Mouse (Mus musculus) urinary bladder, postnatal 4 days (tissue): Measurements from ENCODE around the gene Hoxa11.

Experiments used
- DNase-seq, 2 experiments: peaks; one replicate each; pipeline ENCODE4 v3.0.0; 2021 to 2022; ENCODE audit warnings: low spot score in 2 of 2

Hoxa11 gene

DNA sequence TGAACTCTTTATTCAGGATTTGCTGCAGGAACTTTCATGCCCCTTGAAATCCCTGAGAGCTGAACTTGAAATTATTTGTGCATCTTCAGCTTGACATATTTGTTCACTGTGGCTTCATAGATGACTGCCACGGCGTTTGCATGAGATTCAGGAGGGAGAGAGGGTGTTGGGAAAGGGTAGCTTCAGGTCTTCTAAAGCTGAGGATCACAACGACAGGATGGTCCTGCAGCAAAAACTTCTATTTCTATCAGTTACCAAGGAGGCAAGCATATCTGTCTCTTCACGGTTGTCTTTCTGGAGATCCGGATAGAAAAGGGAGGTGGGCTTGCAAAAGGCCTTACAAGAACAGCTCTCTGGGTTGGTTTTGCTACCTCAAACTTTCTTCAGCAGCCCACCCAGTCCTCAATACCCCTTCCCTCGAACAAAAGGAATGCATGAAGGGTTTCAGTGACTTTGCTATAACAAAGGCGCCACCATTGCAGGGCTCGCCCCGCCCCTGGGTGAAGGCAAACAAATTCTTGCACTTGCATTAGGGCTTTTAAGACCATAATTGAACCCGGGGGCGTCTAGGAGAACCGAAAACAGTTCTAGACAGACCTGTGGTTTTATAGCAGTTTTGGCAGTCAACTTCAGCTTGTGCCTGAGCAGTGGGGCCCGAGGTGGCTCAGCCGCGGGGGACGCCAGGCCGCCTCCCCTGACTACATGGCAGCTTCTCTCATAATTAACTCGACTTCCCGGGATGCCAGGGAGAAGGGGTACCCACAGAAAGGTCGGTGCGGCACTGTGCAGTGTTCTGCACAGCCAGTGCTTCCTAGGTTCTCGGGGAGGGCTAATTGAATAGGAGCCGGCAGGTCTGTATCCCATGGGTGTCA is 2.4 kb upstream of the Hoxa11 start:
- peak in 1 of 2 experiments; percentile 57 for DNase-seq

DNA sequence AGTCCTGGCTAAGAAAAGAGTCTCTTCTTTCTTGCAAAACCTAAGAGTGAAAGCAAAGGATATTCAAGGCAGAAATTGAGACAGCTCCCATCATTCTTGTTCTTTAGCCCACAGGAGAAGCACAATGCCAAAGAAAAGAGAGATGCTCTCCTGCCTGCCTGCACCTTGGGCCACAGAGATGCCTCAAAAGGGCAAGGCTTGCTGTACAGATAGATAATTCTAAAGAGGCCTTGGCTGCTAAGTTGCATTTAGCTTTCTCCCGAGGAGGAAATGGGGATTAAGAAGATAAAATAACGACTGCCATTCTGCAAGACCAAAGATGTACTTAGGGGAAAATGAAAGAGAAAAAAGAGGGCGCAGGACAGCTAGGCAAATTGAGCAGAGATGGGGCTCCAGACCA is 1.3 kb upstream of the Hoxa11 start:
- no peak for DNase-seq

DNA sequence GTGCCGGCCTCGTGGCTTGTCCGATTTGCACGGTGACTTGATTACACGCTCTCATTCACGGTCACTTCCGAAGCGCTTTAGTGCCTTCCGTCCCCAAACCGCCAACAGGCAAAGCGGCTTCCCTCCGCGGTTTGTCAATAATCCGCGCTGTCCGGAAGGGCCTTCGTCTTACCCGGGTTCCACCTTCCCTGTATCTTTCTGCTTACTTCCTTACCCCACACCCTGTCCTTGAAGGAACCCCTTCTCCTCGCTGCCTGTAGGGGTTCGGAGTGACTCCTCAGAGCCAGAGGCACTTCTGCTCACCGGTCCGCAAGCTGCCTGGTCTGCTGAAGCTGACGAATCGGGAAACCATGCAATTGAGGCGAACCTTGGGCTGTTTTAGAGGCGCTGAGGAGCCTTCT is 793 bp upstream of the Hoxa11 start:
- peak in 1 of 2 experiments; percentile 61 for DNase-seq

DNA sequence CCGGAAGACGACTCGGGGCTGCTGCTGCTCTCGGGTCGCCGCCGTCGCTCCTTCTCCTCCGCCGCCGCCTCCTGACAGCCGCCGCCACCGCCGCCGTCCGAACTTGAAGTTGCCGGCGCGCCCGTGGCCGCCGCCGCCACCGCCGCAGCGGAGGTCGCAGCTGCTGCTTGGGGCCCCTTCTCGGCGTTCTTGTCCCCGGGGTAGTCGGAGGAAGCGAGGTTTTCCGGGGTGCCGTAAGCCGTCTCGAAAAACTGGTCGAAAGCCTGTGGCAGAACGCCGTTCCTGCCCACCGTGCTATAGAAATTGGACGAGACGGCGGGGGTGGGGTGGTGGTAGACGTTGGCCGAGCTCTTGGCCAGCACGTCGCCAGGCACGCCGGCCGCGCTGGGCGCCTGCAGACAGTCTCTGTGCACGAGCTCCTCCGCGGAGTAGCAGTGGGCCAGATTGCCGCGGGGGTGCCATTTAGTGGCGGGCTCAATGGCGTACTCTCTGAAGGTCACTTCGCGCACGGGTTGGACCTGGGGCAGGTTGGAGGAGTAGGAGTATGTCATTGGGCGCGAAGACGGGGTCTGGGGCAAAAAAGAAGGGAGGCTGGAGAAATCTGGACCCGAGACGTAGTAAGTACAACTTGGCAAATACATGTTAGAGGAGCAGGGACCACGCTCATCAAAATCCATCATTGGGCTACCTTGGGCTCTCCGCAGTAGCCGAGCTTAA is 412 bp downstream of the Hoxa11 start:
- peak in 1 of 2 experiments; percentile 60 for DNase-seq

DNA sequence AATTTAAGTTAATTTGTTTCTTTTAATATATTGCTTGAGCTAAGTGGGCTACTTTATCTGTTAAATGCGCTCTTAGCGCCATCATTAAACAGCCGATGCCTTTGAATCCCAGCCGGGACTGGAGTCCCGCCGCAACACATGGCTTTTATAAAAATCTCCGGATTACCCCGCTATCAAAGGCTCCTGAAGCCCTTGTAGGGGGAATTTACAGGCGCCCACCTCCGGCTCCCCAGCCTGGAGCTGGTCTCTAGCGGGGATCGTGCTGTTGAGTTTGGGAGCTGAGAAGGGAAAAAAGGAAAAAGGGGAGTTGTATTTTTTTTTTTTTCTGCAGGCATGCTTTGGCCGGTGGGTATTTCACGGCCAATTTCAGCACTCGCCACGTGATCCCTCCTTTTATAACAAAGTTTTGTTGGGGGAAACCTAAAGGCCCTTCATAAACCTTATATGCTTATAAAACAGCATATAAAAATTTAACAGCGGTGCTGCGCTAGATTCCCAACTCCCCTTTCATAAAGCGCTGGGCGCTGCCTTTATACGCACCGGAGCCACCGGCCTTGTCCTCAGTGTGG is 1.1 kb downstream of the Hoxa11 start:
- DNase-seq = peak in 1 of 2 experiments; percentile 49

DNA sequence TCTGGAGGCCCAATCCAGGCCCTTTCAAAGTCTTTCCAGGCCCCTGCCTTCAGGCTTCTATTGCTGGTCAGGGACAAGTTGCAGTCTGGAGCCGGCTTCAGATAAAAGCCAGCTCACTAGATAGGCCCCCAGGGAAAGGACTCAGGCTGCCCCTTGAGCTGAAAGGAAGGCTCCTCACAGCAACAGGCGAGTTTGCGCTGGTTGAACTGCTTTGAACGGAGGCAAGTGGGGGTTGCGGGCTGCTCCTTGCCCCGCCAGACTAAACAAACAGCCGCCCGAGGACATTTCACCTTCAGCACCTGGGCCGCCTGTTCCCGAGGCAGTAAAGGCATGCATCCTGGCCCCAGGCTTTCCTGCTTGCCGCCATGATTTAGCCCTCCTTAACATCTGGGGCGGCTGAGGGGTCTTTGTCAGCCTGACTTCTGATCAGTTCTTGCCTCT is 1.9 kb downstream of the Hoxa11 start:
- DNase-seq = peak in 1 of 2 experiments; percentile 59

DNA sequence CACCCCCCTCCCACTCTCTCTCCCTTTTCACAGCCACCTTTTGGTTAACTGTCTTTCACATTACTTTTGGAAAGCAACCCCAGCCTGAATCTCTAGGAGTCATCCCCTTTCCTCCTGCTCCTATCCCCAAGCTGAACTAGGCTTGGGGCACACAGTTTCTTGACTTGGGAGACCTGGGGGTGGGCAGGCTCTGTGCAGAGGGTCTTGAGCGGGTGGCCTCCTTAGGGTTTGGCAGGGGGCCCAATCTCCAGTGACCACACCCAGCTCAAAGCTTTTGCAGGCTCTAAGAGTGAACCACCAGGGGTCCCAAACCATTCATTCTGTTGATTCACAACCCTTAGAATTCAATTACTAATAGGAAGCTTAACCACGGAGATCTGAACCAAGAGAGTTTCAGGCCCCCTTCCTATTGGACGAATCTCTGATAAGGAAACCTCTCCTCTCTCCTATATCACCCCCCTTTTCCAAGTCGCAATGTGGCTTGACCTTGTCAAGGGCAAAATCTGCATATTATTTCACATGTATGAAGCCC is 2.7 kb downstream of the Hoxa11 start:
- DNase-seq = peak in 1 of 2 experiments; percentile 58

DNA sequence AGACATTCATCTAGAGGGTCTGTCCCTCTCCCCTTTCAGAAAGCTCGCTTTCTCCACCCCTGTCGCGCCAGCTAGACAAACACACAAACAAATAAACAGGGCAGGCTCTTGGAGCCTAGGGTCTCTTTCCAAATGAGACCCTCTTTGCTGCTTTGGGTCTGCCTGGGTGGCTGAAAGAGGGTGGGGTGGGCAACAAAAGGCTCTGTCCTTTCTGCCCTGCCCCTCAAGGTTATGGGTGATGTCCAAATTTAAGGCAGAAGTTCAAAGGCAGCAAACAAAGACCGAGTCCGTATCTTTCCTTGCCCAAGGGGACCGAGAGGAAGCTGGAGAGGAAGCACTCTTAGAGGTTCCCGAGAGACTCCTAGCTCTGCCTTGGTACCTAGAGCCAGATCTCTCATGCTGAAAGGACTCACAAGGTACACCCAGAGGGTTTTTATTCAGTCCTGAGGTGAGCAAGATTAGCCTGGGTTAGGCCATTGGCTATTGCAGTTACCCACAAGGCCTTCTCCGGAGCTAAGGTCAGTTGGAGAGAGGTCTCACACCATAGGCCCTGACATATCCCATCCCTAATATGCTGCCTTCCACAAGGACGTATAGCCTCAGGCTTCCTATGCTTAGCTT is 4.5 kb downstream of the Hoxa11 start:
- DNase-seq = peak in 1 of 2 experiments; percentile 54

DNA sequence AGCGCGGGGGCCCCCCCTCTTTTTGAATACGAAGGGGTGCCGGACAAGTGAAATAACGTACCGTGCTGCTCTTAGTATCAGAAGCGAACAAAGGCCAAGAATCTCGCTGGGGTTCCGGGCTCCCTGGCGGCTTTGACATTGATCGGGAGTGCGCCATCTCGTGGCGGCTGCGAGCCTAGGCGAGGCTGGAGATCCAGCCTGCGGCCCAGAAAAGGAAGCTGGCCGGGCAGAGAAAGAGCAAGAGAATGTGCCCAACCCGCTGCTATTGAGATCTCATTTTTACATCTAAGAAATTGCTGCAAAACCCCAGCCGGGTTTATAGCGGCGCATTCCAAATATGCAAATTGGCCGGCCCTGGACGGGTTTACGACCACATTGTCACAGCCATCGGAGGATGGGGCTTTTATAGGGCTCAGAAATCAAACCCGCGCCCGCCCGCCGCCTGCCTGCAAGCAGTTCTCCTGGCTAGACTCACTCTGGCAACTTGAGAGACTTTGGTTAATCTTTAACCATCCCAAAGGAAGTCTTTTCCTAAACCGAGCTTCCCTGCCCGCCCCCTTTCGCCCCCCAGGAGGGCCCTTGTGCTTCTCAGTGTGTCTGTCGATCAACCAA is 5.1 kb downstream of the Hoxa11 start, which contains the start of gene Hoxa10:
Gene Hoxa10, minus strand, starts transcription at position 466 of the 612 bp plus-strand sequence.
- peak; percentile 86 to 95 for DNase-seq

DNA sequence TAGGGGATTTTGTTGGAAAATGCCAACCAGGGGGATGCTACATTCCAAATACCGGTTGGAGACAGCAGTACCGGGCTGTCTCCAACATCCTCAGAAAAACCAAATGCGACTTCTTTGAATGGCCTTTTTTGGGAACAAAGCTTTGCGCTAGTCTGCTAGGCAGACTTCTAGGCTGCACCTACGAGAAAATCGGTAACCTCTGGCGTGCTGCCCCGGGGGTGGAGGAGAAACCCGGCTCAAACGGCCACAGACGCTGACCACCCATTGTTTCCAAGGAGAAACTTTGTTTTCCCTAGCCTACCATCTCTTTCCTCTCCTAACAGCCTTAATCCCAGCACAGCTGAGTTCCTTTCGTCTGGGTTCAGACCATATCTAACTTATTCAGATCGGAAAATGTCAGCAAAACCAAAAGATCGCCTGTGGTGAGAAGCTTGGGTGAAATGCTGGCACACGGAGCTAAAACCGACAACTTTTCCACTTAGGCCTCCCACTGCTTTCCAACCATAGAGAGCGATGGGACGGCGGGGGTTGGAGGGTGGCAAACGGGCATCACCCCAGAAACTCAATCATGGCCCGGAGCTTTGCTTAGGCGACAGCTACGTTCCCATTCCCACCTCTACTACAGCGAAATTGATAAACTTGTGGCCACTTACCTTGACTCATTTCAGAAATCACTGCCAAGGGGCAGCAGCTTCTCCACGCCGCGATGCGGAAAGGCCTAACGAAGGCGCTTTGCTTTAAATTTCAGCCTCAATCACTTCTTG is 5.8 kb downstream of the Hoxa11 start:
- peak in 1 of 2 experiments; percentile 59 for DNase-seq

DNA sequence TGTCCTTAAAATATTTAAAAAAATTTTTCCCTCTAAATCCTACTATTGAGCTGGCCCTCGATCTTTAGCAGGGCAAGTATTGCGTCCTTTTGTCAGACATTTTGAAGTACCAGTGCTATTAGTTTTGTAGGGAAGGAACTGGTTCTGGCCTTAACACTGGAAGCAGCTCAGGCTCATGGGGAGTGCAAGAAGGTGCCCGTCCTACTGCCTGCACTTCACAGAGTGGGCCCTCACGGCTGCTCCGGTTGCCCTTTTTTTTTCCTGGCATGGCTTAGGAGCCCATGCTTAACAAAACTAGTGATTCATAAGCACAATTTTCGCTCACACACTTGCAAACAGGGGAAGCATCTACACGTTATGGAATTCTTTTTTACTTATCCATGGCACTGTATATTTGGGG is 6.6 kb downstream of the Hoxa11 start:
- DNase-seq = peak in 1 of 2 experiments; percentile 52

DNA sequence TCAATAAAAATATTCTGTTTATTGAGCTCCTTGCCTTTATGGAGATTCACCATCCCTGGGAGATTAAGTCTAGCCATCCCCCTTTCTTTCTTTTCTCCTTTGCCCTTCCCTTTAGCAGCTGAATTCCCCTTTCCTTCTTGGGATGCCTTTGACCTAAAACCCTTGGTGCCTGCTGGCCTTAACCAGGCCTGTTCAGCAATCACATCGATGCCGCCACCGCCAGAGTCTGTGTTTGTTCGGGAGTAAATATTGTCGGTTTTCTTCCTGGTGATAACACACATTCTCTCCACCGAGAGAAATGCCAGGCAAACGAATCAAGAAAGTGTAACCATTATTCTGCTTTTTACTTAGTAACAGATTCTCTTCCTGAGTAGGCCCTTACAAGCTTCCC is 7.5 kb downstream of the Hoxa11 start:
- peak in 1 of 2 experiments; percentile 55 for DNase-seq

DNA sequence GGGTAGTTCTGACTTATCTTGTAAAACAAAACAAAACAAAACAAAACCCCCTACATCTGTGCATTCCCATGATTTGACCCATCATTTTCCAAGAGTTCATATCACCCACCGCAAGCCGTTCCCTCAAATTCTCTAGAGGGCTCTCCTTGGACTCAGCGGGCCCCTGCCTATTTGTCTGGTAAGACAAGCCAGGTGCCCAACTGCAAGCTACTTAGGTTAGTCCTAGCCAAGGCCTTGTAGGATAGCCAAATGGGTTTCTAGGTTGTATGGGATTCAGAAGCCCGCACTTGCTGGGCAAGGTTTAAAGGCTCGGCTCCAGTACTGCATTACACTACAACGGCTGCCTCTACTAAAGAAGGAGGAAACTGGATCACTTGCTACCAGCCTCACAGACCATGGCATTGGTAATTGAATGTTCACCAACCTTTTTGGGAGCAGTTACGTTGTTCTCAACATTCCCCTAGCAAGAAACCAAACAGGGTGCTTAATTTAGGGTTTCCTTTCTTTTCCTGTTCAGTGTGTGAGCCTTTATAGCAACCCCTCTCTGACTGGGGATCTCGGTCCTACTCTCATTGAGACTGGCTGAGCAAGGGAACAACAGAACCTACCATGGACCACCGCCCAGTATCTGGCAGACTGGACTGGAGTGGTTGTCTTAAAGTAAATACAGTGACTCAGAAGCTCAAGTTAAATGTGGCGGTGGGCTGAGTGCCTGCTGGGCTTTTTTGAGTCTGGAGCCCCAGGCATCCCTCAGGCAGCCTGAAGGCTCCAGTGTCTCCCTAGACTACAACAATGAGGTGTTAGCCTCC is 8.1 kb downstream of the Hoxa11 start:
- DNase-seq = peak in 1 of 2 experiments; percentile 56

DNA sequence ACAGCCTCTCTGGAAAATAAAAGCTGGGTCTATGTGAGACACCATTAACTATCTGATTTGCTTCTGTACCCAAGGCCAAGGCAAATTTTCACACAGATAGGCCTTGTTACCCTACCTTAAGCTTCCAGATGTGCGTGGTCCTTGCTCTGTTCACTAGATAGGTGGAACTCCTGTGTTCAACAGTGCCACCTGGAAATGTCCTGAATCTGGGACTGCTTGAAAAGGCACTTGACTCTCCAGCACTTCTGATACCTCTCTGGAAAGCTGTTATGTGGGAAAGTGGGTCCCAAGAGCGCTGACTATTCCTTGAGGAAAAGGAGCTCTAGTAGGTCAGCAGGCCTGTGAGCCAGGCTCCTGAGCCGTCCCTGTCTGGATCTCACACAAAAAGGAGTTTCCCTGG is 8.8 kb downstream of the Hoxa11 start:
- peak in 1 of 2 experiments; percentile 38 for DNase-seq

DNA sequence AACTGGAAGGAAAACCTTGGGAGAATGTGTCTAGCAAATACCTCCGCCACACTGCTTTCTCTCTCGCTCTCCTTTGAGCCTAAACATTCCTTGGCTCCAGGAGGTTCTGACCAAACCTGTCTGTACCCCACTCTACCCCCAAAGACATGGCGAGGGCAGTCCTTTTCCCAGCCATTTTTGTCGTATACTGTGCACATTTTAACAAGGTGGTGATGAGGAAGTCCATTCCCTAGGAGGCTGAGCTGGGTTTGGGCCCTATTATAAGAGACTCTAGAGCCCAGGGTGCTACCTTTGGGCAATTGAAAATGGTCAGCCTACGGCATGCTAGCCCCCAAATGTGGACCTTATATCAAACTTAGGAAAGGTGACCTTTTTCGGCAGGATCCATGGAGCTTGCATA is 9.7 kb downstream of the Hoxa11 start:
- no peak for DNase-seq

DNA sequence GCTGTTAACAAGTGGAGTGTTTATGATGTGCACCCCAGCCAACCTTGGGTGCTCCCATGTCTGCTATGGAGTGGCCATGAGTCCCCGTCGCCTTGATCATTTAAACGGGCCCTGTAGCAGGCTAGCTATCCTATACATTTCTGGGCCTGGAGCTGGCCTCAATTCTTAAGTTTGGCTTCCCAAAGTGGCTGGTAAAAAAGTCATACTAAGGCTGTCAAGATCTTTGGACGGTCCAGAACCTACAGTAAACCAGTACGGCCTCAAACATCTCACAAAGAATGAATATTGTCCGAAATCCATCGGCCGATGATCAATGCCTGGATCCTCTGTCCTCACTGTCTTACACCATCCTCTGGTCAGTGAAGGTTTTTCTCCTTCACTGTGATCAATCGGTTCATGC is 10.3 kb downstream of the Hoxa11 start:
- DNase-seq = no peak

DNA sequence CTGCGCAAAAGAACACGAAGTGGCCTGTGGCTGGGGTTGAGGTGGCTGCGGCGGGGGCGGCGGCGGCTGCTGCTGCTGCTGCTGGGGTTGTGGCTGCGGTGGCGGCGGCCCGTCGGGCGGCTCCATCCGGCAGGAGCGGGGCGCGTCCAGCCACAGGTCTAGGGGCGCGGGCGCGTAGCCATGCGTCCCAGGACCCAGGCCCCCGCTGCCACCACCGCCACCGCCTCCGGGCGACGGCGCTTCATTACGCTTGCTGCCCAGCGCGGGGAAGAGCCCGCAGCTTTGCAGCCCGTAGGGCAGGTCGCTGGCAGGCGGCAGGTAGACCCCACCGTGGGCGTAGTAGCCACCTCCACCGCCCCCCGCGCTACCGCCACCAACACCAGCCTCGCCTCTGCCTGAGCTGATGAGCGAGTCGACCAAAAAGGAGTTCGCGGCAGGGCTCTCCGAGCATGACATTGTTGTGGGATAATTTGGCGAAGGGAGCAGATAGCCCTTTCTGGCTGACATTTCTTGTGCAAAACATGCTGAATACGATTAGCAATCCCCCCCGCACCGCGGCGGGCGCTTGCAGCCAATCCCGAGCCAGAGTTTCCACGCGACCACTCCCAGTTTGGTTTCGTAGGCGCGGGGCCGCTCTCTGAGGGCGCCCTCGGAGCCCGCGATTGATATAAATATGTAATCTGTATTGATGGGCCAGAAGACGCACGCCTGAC is 11.0 kb downstream of the Hoxa11 start:
- peak in 1 of 2 experiments; percentile 78 for DNase-seq

DNA sequence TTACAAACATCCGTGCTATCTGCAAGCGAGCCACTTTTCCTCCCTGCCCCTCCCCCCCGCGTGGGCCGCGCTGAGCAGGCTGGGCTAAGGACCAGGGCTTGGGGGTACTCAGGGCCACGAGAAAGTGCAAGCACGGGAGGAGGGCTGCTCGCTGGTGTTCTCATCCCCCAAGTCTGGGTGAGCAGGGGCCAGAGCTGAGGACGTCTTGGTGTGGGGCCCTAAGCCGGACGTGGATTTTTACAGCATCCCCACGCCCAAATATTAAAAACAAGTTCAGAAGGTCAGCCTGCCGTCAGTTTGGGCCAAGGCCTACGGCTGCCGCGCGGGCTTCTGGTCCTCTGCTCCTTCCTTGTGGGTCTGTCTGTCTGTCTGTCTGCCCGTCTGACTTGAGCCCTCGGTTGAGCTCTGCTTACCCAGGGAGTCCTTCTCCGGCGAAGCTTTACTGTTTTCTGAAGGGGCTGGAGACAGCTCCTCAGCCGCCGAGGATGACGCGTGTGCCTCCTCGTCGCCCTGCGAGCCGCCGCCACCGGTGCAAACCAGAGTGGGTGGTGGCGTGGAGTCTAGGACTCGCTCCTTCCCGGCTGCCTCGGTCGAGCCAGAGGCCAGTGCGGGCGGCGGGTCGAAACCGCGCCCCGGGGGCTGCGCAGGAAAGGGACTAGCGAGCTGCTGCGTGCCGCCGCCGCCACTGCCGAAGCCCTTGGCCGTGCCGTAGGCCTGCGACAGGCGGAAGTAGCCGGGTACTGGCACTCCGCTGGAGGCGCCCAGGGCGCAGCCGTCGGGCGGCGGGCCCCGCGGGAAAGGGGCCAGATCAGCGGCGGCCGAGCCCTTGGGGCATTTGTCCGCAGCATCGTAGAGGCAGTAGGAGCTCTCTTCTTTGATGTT is 11.8 kb downstream of the Hoxa11 start:
- DNase-seq = peak; percentile 79 to 88
